Mouse (Mus musculus): ENCODE data around the gene Nphs2.

Gene Nphs2

DNA sequence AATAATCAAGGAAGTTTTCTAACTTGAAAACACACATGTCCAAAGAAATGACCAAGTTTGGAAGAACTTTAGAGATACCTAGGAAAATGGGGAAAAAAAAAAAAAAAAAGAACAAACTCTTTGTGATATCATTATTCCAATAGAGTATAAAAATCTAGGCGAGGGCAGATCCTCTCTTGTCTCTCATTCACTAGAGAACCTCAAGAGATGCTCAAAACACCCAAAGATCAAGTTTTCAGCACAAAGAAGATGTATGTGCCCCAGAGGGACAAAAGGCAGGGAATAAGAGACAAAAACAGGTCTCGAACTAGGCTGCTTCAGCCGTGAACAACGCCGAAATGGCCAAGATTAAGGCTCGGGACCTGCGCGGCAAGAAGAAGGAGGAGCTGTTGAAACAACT lies 55.2 kb downstream of the Nphs2 start, which contains the start of gene Gm2000:
Gene Gm2000 (plus strand): TSS at position 301 of the 400 bp plus-strand sequence.
- DNase-seq (ENCODE audit: extremely low spot score): no peak

Data from embryo, embryonic 9.5 days (tissue).